Mouse (Mus musculus) neural tube, embryonic 12.5 days (tissue): ENCODE data around the gene Asf1b. TPM values are rescaled to one million over a fixed set of nuclear protein-coding genes. Genes with fewer than 3 reads are reported as not detected.
A peak's percentile ranks its signal among the peaks of the same experiment; 100 is the strongest.
"Not testable (repeated sequence)": the region's sequence is repeated elsewhere in the genome, so short reads cannot be mapped to it uniquely, and the experiment has no call there.

ENCODE experiments used
- ATAC-seq: fragments of 200-750 bp; cut with Nextera tagmentation; 2 replicates; pipeline ENCODE4 v1.8.0; 2017; ENCODE audit warnings: low read depth, mild to moderate bottlenecking, moderate TSS enrichment, moderate library complexity; ENCODE audit not compliant: low FRiP score
- H3K27ac ChIP-seq: fragments of 300-500 bp; sonication (generic); 2 replicates; pipeline ENCODE4 v1.5.1; 2016
- H3K27me3 ChIP-seq: fragments of 300-500 bp; sonication (generic); replicated peaks from 2 replicates; pipeline ENCODE4 v1.6.1; 2016; ENCODE audit warnings: mild to moderate bottlenecking
- H3K36me3 ChIP-seq: fragments of 300-500 bp; sonication (generic); 2 replicates; pipeline ENCODE4 v1.6.1; 2016; ENCODE audit warnings: mild to moderate bottlenecking
- H3K4me1 ChIP-seq: fragments of 300-500 bp; sonication (generic); 2 replicates; pipeline ENCODE4 v1.6.1; 2016
- H3K4me2 ChIP-seq: fragments of 300-500 bp; sonication (generic); replicated peaks from 2 replicates; pipeline ENCODE4 v1.6.1; 2016; ENCODE audit warnings: mild to moderate bottlenecking
- H3K4me3 ChIP-seq: fragments of 300-500 bp; sonication (generic); 2 replicates; pipeline ENCODE4 v1.5.1; 2016
- H3K9ac ChIP-seq: fragments of 300-500 bp; sonication (generic); 2 replicates; pipeline ENCODE4 v1.6.1; 2016; ENCODE audit warnings: mild to moderate bottlenecking
- H3K9me3 ChIP-seq: fragments of 300-500 bp; sonication (generic); 2 replicates; pipeline ENCODE4 v1.6.1; 2016; ENCODE audit warnings: mild to moderate bottlenecking
- WGBS: fragments of 180-500 bp; shearing (Covaris S2); methylation state at CpG from one replicate; pipeline ENCODE4 v1.1.7; 2016; 5-methylcytosine and 5-hydroxymethylcytosine counted together
- polyA plus RNA-seq: library from polyadenylated mRNA; unstranded; fragments of >200 nt; fragmentation: Nextera tagmentation; extraction: Ambion mirVana; gene quantifications from 2 replicates; pipeline ENCODE4 v1.2.1, GENCODE M21; 2016

Asf1b gene
- polyA plus RNA-seq, 1 experiment from 2014 or later = 37.1 TPM

DNA sequence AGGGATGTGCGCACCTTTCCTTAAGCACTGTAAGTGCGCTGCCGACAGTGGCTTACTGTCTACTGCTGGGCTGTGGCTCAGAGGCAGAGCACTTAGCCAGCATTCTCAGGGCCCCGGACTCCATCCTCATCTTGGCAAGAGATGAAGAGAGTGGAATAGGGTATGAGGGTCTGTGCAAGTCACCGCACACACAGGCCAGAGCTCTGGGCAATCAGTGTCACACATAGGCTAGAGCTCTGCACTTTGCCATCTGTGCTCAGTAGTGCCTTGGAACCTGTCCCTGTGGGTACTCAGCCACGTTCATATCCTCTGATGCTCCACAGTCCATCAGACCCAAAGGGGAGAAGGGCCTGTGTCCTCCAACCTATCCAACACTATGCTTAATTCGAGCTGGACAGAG lies 26.2 kb downstream of the Asf1b start:
- Histone ChIP-seq H3K4me1 (peaks cover 16% of the 10 kb centered on the region), H3K9ac (no peak overlapping the region), H3K36me3 (peaks cover 63% of the 10 kb centered on the region), H3K4me3 (no peak overlapping the region), H3K27me3 (no peaks in the 10 kb centered on the region), H3K4me2 (no peak overlapping the region), H3K27ac (no peak overlapping the region), H3K9me3 (no peaks in the 10 kb centered on the region)
- no peak for ATAC-seq
- WGBS = 96% methylated on average over 7 of the region's 7 CpGs

DNA sequence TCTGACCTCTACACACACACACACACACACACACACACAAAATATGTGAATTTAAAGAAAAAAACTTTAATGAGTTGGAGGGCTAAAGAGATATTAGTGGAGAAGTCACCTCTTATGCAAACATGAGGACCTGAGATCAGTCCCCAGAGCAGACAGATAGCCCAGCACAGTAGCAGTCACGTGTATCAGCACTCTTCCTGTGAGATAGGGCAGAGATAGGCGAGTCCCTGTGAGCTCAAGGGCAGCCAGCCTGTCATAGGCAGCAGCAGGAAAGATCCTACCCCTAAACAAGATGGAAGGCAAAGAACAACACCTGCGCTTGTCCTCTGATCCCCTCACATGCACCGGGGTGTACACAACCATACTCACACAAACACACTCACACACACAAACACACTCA lies 27.1 kb downstream of the Asf1b start:
- no peak overlapping the region for H3K4me2 ChIP-seq
- peaks cover 8% of the 10 kb centered on the region for H3K4me1 ChIP-seq
- no peaks in the 10 kb centered on the region for H3K9me3 ChIP-seq
- no peak overlapping the region for H3K27ac ChIP-seq
- 92% methylated on average over 4 of the region's 4 CpGs for WGBS
- peaks cover 72% of the 10 kb centered on the region for H3K36me3 ChIP-seq
- H3K27me3 ChIP-seq = no peaks in the 10 kb centered on the region
- no peak overlapping the region for H3K4me3 ChIP-seq
- H3K9ac ChIP-seq = no peak overlapping the region
- no peak for ATAC-seq

DNA sequence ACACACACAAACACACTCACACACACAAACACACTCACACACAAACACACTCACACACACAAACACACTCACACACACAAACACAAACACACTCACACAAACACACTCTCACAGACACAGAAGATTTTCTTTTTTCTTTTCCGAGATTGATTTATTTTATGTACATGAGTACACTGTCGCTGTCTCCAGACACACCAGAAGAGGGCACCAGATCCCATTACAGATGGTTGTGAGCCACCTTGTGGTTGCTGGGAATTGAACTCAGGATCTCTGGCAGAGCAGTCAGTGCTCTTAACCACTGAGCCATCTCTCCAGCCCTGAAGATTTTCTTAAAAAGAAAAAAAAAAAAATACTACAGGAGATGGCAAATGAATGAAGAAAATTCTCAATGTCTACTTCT lies 27.9 kb downstream of the Asf1b start:
- 94% methylated on average over 2 of the region's 2 CpGs for WGBS
- H3K27ac ChIP-seq, H3K27me3 ChIP-seq, H3K4me1 ChIP-seq, H3K9ac ChIP-seq, H3K4me3 ChIP-seq, H3K9me3 ChIP-seq, ATAC-seq, H3K4me2 ChIP-seq: not testable (repeated sequence)
- H3K36me3 ChIP-seq = peaks cover 76% of the 10 kb centered on the region

DNA sequence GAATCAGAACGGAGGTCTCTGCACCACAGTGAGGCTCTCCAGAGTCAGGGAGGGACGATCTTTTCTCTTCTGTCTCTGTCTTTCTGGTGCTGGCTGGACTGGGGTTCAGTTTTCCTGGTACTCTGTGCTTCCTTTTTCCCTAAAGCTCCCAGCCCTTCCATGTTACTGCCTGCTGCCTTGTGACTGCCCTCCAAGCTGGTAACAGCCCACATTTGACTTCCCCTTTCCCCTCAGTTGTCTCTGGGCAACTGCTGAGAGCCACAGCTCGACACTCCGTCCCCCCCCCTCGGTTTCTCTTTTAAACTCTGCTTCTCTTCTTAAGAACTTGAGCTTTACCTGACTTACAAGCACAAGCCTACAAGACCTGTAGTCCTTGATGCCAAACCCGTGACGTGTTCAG lies 33.9 kb downstream of the Asf1b start:
- Histone ChIP-seq H3K4me2 (no peak overlapping the region), H3K9ac (no peak overlapping the region), H3K27ac (no peak overlapping the region), H3K4me1 (no peaks in the 10 kb centered on the region), H3K27me3 (no peaks in the 10 kb centered on the region), H3K36me3 (peaks cover 74% of the 10 kb centered on the region), H3K9me3 (no peaks in the 10 kb centered on the region), H3K4me3 (no peak overlapping the region)
- WGBS = 91% methylated on average over 7 of the region's 7 CpGs
- ATAC-seq = no peak

DNA sequence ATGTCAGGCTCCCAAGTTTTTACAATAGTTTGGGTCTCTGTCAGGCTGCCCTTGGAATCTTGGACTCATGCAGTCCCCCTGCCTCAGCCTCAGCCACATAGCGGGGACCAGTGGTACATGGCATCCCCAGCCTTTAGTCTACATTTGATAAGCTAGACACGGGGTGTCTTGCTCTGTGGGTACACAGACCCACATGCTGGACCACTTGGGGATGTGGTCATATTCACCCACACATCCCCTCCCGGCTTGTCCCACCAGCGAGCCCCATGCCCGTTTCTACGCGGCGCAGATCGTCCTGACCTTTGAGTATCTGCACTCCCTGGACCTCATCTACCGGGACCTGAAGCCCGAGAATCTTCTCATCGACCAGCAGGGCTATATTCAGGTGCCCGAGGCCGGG lies 34.9 kb downstream of the Asf1b start:
- Histone ChIP-seq H3K4me2 (no peak overlapping the region), H3K27ac (no peak overlapping the region), H3K27me3 (no peaks in the 10 kb centered on the region), H3K4me3 (no peak overlapping the region), H3K9ac (no peak overlapping the region), H3K36me3 (peaks cover 76% of the 10 kb centered on the region), H3K4me1 (no peaks in the 10 kb centered on the region), H3K9me3 (no peaks in the 10 kb centered on the region)
- 95% methylated on average over 14 of the region's 14 CpGs for WGBS
- ATAC-seq = no peak

DNA sequence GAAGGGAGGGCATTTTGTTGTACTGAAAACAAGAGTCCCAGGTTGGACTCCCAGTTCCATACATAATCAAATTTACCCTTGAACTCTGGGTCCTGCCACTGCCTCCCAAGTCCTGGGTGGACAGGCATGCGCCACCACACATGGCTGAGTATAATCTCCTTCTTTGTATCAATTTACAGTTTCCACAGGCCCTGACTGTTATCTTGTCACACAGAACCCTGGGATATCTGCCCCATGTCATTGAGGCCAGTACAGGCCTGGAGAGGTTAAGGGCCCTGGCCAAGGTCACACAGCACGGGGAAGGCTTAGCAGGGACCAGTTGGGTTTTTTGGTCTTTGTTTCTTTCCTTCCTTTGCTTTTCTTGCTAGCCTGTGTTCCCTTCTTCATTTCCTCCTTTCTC lies 37.2 kb downstream of the Asf1b start:
- Histone ChIP-seq H3K36me3 (peaks cover 58% of the 10 kb centered on the region), H3K27ac (no peak overlapping the region), H3K4me3 (no peak overlapping the region), H3K9me3 (no peaks in the 10 kb centered on the region), H3K27me3 (no peaks in the 10 kb centered on the region), H3K4me2 (no peak overlapping the region), H3K9ac (no peak overlapping the region), H3K4me1 (peaks cover 4% of the 10 kb centered on the region; the same call in 1 of the 2 replicates)
- WGBS = 97% methylated on average over 2 of the region's 2 CpGs
- no peak for ATAC-seq

DNA sequence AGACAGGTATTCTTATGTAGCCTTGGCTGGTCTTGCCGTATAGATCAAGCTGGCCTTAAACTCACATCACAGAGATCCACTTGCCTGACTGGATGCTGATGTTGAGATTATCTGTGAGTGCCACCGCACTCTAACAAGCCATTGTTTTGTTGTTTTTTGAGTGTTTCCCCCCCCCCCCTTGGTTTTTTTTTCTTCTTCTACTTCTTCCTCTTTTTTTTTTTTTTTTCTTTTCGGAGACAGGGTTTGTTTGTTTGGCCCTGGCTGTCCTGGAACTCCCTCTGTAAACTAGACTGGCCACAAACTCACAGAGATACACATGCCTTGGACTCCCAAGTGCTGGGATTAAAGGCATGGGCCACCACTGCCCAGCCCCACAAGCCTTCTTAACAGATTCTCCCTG lies 38.7 kb downstream of the Asf1b start:
- no peak overlapping the region for H3K4me3 ChIP-seq
- H3K36me3 ChIP-seq = peaks cover 43% of the 10 kb centered on the region
- H3K9me3 ChIP-seq = no peaks in the 10 kb centered on the region
- H3K9ac ChIP-seq = no peak overlapping the region
- no peaks in the 10 kb centered on the region for H3K27me3 ChIP-seq
- no peak overlapping the region for H3K27ac ChIP-seq
- peaks cover 8% of the 10 kb centered on the region for H3K4me1 ChIP-seq
- no peak overlapping the region for H3K4me2 ChIP-seq
- ATAC-seq = no peak
- 87% methylated on average over 3 of the region's 3 CpGs for WGBS

DNA sequence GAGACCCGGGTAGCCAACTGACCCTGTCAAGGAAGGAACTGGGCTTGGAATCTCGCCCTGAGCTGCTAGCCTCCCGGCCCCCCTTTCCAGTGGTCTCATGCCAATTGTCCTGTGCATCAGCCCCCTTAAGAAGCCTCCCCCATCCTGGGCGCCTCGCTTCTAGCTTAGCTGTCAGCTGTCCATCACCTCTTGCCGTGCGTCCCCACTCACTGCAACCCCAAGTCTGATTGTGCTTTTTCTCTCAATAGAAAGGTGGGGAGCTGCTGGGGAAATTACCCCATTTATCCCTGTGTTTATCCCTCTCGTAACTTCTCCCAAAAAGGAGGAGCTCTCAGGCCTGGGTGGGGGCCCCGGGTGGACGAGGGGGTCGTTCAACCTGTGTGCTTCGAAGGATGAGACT lies 40.7 kb downstream of the Asf1b start:
- H3K9ac ChIP-seq = no peak overlapping the region

DNA sequence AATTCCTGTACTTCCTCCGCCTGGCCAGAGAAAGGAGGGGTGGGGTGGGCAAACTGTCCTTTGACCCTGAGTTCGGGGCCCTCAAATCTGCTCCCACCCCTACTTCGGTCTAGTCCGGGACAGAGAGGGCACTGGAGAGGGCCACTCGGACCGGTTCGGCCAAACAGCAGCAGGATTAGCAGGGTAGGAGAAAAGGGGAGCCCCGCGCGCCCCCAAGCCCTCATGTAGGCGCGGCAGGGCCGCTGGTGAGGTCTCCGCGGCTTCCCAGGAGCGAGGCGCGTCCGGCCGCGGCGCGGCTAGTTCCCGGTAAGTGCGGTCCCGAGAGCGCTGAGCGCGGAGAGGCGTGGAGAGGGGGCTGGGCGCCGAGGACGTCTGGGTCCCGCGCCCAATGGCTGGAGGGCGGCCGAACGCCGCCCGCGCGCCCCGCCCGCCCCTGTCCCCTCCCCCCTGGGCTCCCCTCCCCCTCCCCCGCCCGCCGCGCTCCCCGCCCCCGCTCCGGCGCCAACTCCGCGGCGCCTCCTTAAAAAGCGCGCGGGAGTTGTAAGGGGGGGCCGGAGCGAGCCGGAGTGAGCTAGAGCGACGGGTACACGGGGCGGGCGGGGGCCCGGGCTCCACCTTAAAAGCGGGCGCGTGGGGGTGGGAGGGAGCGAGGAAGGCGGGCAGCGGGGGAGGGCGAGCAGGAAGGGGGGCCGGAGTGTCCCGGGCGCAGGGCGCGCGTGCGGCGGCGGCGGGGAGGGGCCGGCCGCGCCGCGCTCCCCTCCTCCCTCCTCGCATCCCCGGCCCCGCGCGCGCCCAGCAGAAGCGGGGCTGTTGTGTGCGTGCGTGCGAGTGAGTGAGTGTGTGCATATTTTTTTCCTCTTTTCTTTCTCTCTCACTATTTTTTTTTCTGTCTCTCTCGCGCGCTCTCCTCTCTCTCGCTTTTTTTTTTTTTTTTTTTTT lies 41.5 kb downstream of the Asf1b start:
- Histone ChIP-seq H3K9ac (peak overlapping the region; percentile 89), H3K4me1 (peaks cover 24% of the 10 kb centered on the region), H3K4me2 (peak overlapping the region; percentile 77), H3K9me3 (no peaks in the 10 kb centered on the region), H3K36me3 (peaks cover 37% of the 10 kb centered on the region), H3K27me3 (peaks cover 25% of the 10 kb centered on the region), H3K27ac (peak overlapping the region; percentile 92), H3K4me3 (peak overlapping the region; percentile 82)
- peak; percentile 74 for ATAC-seq
- 1% methylated on average over 70 of the region's 103 CpGs for WGBS

More for the DNA sequence above, 40.7 kb downstream of the Asf1b start:
- Histone ChIP-seq H3K4me1 (peaks cover 18% of the 10 kb centered on the region), H3K4me3 (0 out of 2 replicates have a peak overlapping the region, but pooled peaks have one; percentile 82), H3K36me3 (peaks cover 40% of the 10 kb centered on the region), H3K4me2 (peak overlapping the region; percentile 77), H3K9me3 (no peaks in the 10 kb centered on the region), H3K27ac (no peak overlapping the region), H3K27me3 (peaks cover 17% of the 10 kb centered on the region)
- ATAC-seq = no peak
- WGBS = 13% methylated on average over 12 of the region's 12 CpGs

DNA sequence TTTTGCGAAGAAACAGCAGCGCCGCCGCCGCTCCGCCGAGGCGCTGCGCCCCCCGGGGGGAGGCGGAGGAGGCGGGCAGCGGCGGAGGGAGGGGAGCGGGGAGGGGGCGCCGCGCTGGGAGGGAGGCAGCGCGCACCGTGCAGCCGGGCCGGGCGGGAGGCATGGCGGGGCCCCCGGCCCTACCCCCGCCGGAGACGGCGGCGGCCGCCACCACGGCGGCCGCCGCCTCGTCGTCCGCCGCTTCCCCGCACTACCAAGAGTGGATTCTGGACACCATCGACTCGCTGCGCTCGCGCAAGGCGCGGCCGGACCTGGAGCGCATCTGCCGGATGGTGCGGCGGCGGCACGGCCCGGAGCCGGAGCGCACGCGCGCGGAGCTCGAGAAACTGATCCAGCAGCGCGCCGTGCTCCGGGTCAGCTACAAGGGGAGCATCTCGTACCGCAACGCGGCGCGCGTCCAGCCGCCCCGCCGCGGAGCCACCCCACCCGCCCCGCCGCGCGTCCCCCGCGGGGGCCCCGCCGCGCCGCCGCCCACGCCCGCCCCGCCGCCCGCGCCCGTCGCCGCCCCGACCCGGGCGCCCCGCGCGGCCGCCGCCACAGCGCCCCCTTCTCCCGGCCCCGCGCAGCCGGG lies 42.3 kb downstream of the Asf1b start, which contains the start of gene Samd1:
TSS of gene Samd1 (plus strand) at position 162 of the 631 bp plus-strand sequence.
- peaks cover 24% of the 10 kb centered on the region for H3K4me1 ChIP-seq
- ATAC-seq = no peak
- peak within 1 kb of the TSS; percentile 82 for H3K4me3 ChIP-seq
- H3K27ac ChIP-seq = peak within 1 kb of the TSS; percentile 92
- no peaks in the 10 kb centered on the region for H3K9me3 ChIP-seq
- WGBS = under 1% methylated on average over 71 of the region's 112 CpGs
- peak within 1 kb of the TSS; percentile 89 for H3K9ac ChIP-seq
- peaks cover 34% of the 10 kb centered on the region for H3K36me3 ChIP-seq
- peaks cover 25% of the 10 kb centered on the region for H3K27me3 ChIP-seq
- peak within 1 kb of the TSS; percentile 89 for H3K4me2 ChIP-seq

DNA sequence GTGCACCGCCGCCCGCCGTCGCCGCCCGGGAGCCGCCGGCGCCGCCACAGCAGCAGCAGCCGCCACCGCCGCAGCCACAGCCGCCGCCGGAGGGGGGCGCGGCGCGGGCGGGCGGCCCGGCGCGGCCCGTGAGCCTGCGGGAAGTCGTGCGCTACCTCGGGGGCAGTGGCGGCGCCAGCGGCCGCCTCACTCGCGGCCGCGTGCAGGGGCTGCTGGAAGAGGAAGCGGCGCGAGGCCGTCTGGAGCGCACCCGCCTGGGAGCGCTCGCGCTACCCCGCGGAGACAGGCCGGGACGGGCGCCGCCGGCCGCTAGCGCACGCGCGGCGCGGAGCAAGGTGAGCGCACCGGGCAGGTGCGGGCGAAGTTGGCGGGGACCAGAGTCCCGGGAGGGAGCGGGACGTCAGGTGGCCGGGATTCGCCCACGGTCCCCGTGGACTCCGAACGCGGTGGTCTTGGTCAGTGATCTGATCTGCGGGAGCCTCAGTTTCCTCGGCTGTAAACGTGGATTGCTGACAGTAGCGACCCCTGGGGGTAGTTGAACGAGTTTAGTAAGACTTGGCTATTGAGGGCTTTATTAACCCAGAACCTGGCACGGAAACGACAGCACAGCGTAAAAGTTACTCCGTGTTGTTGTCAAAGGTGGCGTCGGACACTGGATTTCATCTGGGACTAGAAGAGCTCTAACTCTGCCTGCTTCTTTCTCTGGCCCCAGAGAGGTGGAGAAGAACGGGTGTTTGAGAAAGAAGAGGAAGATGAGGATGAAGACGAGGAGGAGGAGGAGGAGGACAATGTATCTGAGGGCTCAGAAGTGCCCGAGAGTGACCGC lies 43.1 kb downstream of the Asf1b start:
- ATAC-seq = no peak
- peak overlapping the region; percentile 59; the same call in 1 of the 2 replicates for H3K27ac ChIP-seq
- no peaks in the 10 kb centered on the region for H3K9me3 ChIP-seq
- peak overlapping the region; percentile 82 for H3K4me3 ChIP-seq
- peaks cover 37% of the 10 kb centered on the region for H3K36me3 ChIP-seq
- WGBS = under 1% methylated on average over 72 of the region's 92 CpGs
- H3K4me2 ChIP-seq = peak overlapping the region; percentile 89
- peaks cover 25% of the 10 kb centered on the region for H3K27me3 ChIP-seq
- peaks cover 24% of the 10 kb centered on the region for H3K4me1 ChIP-seq
- H3K9ac ChIP-seq = peak overlapping the region; percentile 81
